Mouse (Mus musculus): Measurements from ENCODE around the gene Pmf1. TPM values are rescaled to one million over a fixed set of nuclear protein-coding genes. Genes with fewer than 3 reads are reported as not detected.
"Not testable (repeated sequence)": the region's sequence is repeated elsewhere in the genome, so short reads cannot be mapped to it uniquely, and the experiment has no call there.

Pmf1 gene
- polyA plus RNA-seq, 1 experiment from 2014 or later: 173 TPM

- DNase-seq: no peak
Measured at GRCm38 (mm10) chr3:88395288-88395687, 14.8 kb downstream of the Pmf1 start.

GRCm38 (mm10) chr3:88393776-88394375, 16.3 kb downstream of the Pmf1 start:
- no peak overlapping the region for H3K4me2 ChIP-seq
- DNase-seq (no peak), ATAC-seq (ENCODE audit: insufficient read depth) (no peak)
- no peak for TF ChIP-seq CTCF (IDR thresholded peaks at IDR 0.05; ENCODE audit: low read depth)
- H3K36me3 ChIP-seq (ENCODE audit: insufficient read depth): peaks cover 41% of the 10 kb centered on the region
- no peak overlapping the region for H3K9ac ChIP-seq
- WGBS: 86% methylated on average over 9 of the region's 9 CpGs
- no peak overlapping the region for H3K4me3 ChIP-seq (ENCODE audit: low read depth, low read length)
- no peaks in the 10 kb centered on the region for H3K4me1 ChIP-seq (ENCODE audit: insufficient read depth)
- H3K27me3 ChIP-seq (ENCODE audit: insufficient read depth, low read length): no peaks in the 10 kb centered on the region
- no peak overlapping the region for H3K27ac ChIP-seq (ENCODE audit: low read depth)
- H3K9me3 ChIP-seq (ENCODE audit: low read depth, low read length): no peaks in the 10 kb centered on the region

More at GRCm38 (mm10) chr3:88395288-88395687, 14.8 kb downstream of the Pmf1 start:
- H3K4me3 ChIP-seq (ENCODE audit: low read depth, low read length): no peak overlapping the region
- no peak overlapping the region for H3K4me2 ChIP-seq
- H3K27me3 ChIP-seq (ENCODE audit: insufficient read depth, low read length): no peaks in the 10 kb centered on the region
- H3K36me3 ChIP-seq (ENCODE audit: insufficient read depth): peaks cover 52% of the 10 kb centered on the region
- no peaks in the 10 kb centered on the region for H3K4me1 ChIP-seq (ENCODE audit: insufficient read depth)
- no peak overlapping the region for H3K9ac ChIP-seq
- no peak for ATAC-seq (ENCODE audit: insufficient read depth)
- H3K27ac ChIP-seq (ENCODE audit: low read depth): no peak overlapping the region
- 91% methylated on average over 6 of the region's 6 CpGs for WGBS
- no peaks in the 10 kb centered on the region for H3K9me3 ChIP-seq (ENCODE audit: low read depth, low read length)
- no peak for TF ChIP-seq CTCF (IDR thresholded peaks at IDR 0.05; ENCODE audit: low read depth)

- no peak for ATAC-seq (ENCODE audit: insufficient read depth)
- Histone ChIP-seq H3K27me3 (ENCODE audit: insufficient read depth, low read length) (no peaks in the 10 kb centered on the region), H3K4me2 (no peak within 1 kb of the TSS), H3K27ac (ENCODE audit: low read depth) (no peak within 1 kb of the TSS), H3K9me3 (ENCODE audit: low read depth, low read length) (no peaks in the 10 kb centered on the region), H3K9ac (no peak within 1 kb of the TSS), H3K36me3 (ENCODE audit: insufficient read depth) (no peaks in the 10 kb centered on the region), H3K4me1 (ENCODE audit: insufficient read depth) (no peaks in the 10 kb centered on the region), H3K4me3 (ENCODE audit: low read depth, low read length) (no peak within 1 kb of the TSS)
- no peak for TF ChIP-seq CTCF (IDR thresholded peaks at IDR 0.05; ENCODE audit: low read depth)
- no peak for DNase-seq
- 74% methylated on average over 5 of the region's 5 CpGs for WGBS
Measured at GRCm38 (mm10) chr3:88384364-88384763, 25.8 kb downstream of the Pmf1 start, which contains the start of gene Bglap. Gene Bglap, minus strand, starts transcription at chr3:88384464.

- not testable (repeated sequence) for H3K4me1 ChIP-seq (ENCODE audit: insufficient read depth); H3K27me3 ChIP-seq (ENCODE audit: insufficient read depth, low read length); H3K4me2 ChIP-seq; H3K9ac ChIP-seq; H3K9me3 ChIP-seq (ENCODE audit: low read depth, low read length); DNase-seq; H3K4me3 ChIP-seq (ENCODE audit: low read depth, low read length); H3K27ac ChIP-seq (ENCODE audit: low read depth); H3K36me3 ChIP-seq (ENCODE audit: insufficient read depth)
- 47% methylated on average over 1 of the region's 7 CpGs for whole genome bisulfite sequencing
- 0 out of 2 replicates have a peak, but pooled peaks have one; percentile 29 for ATAC-seq (ENCODE audit: insufficient read depth)
Measured at GRCm38 (mm10) chr3:88382383-88382782, 27.7 kb downstream of the Pmf1 start.

- WGBS: 9% methylated on average over 17 of the region's 22 CpGs
- peak; percentile 72 for DNase-seq
Measured at GRCm38 (mm10) chr3:88381389-88382315, 28.5 kb downstream of the Pmf1 start.

GRCm38 (mm10) chr3:88378599-88378998, 31.5 kb downstream of the Pmf1 start, which contains the start of gene Bglap2:
Gene Bglap2, minus strand, starts transcription at chr3:88378699.
- not testable (repeated sequence) for H3K4me3 ChIP-seq (ENCODE audit: low read depth, low read length); H3K9me3 ChIP-seq (ENCODE audit: low read depth, low read length); H3K9ac ChIP-seq; H3K27ac ChIP-seq (ENCODE audit: low read depth); H3K36me3 ChIP-seq (ENCODE audit: insufficient read depth); H3K27me3 ChIP-seq (ENCODE audit: insufficient read depth, low read length); ATAC-seq (ENCODE audit: insufficient read depth); DNase-seq; H3K4me1 ChIP-seq (ENCODE audit: insufficient read depth); H3K4me2 ChIP-seq
- WGBS: 74% methylated on average over 4 of the region's 5 CpGs

More at GRCm38 (mm10) chr3:88381389-88382315, 28.5 kb downstream of the Pmf1 start:
- peak overlapping the region; percentile 48 for H3K4me2 ChIP-seq
- H3K27ac ChIP-seq (ENCODE audit: low read depth); H3K9me3 ChIP-seq (ENCODE audit: low read depth, low read length); H3K27me3 ChIP-seq (ENCODE audit: insufficient read depth, low read length); H3K4me1 ChIP-seq (ENCODE audit: insufficient read depth); H3K9ac ChIP-seq; H3K4me3 ChIP-seq (ENCODE audit: low read depth, low read length); H3K36me3 ChIP-seq (ENCODE audit: insufficient read depth): not testable (repeated sequence)
- peak; percentile 86 for ATAC-seq (ENCODE audit: insufficient read depth)

- peak; percentile 32; the same call in 1 of the 2 replicates for ATAC-seq (ENCODE audit: insufficient read depth)
- H3K9me3 ChIP-seq (ENCODE audit: low read depth, low read length); H3K4me1 ChIP-seq (ENCODE audit: insufficient read depth); H3K4me3 ChIP-seq (ENCODE audit: low read depth, low read length); H3K9ac ChIP-seq; H3K27ac ChIP-seq (ENCODE audit: low read depth); DNase-seq; H3K27me3 ChIP-seq (ENCODE audit: insufficient read depth, low read length); H3K36me3 ChIP-seq (ENCODE audit: insufficient read depth): not testable (repeated sequence)
- H3K4me2 ChIP-seq: peak overlapping the region; percentile 37; the same call in 1 of the 2 replicates
- WGBS: 18% methylated on average over 5 of the region's 7 CpGs
Measured at GRCm38 (mm10) chr3:88376644-88377043, 33.5 kb downstream of the Pmf1 start.

GRCm38 (mm10) chr3:88375750-88376626, 34.1 kb downstream of the Pmf1 start:
- H3K9ac ChIP-seq: not testable (repeated sequence)

GRCm38 (mm10) chr3:88372643-88373042, 37.5 kb downstream of the Pmf1 start, which contains the start of gene Bglap3:
Gene Bglap3, minus strand, starts transcription at chr3:88372743.
- 90% methylated on average over 9 of the region's 9 CpGs for WGBS
- ATAC-seq (ENCODE audit: insufficient read depth): not testable (repeated sequence)

More at GRCm38 (mm10) chr3:88375750-88376626, 34.1 kb downstream of the Pmf1 start:
- H3K36me3 ChIP-seq (ENCODE audit: insufficient read depth); H3K27ac ChIP-seq (ENCODE audit: low read depth); H3K4me3 ChIP-seq (ENCODE audit: low read depth, low read length); H3K9me3 ChIP-seq (ENCODE audit: low read depth, low read length); H3K27me3 ChIP-seq (ENCODE audit: insufficient read depth, low read length); H3K4me1 ChIP-seq (ENCODE audit: insufficient read depth): not testable (repeated sequence)
- WGBS: 8% methylated on average over 17 of the region's 19 CpGs
- peak; percentile 70 for DNase-seq
- H3K4me2 ChIP-seq: peak overlapping the region; percentile 37
- ATAC-seq (ENCODE audit: insufficient read depth): peak; percentile 92

More at GRCm38 (mm10) chr3:88372643-88373042, 37.5 kb downstream of the Pmf1 start, which contains the start of gene Bglap3:
- H3K9ac ChIP-seq; H3K4me2 ChIP-seq; H3K27me3 ChIP-seq (ENCODE audit: insufficient read depth, low read length); H3K27ac ChIP-seq (ENCODE audit: low read depth); H3K4me3 ChIP-seq (ENCODE audit: low read depth, low read length); H3K36me3 ChIP-seq (ENCODE audit: insufficient read depth); DNase-seq; H3K9me3 ChIP-seq (ENCODE audit: low read depth, low read length); H3K4me1 ChIP-seq (ENCODE audit: insufficient read depth): not testable (repeated sequence)
